9 mouse cellular contexts compared by ENCODE assay signal in the genomic region with DNA sequence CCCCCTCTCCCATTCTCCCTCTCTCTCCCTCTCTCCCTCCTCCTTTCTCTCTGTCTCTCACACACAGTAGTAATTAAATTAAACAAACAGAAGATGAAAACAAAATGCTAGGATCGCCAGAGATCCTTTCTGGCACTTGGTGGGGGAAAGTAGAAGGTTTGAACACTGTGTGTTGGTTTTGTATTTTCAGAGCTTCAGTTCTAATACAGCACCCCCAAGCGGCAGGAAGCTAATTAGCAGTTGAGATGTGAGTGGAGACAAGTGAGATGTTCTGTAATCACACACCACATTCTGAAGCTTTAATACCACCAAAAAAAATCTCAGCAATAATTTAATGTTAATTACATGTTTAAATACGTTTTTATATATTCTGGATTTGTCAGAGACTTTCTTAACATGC. TPM values are rescaled to one million over a fixed set of nuclear protein-coding genes. Genes with fewer than 3 reads are reported as not detected.
DNase-seq lines count a peak whose midpoint lies in the region; ATAC-seq and TF ChIP-seq lines count a peak whose summit lies in the region.
"Had no signal": no experiment of that assay in that cellular context is flagged by ENCODE, and none has a peak within 500 bp of the region (broad histone marks: within the 10 kb centered on the region; RNA-seq: fewer than 3 reads in every experiment).

No protein-coding gene starts in this region.

- H3K9ac ChIP-seq in forebrain, embryonic 14.5 days (ENCODE audit: low read length), result no peak overlapping the region
- no peak overlapping the region for H3K9ac ChIP-seq in forebrain, embryonic 15.5 days (replicated peaks)
- no peak overlapping the region for H3K9ac ChIP-seq in liver, embryonic 11.5 days (ENCODE audit: low read depth, low read length)
- H3K9ac ChIP-seq: lung, embryonic 15.5 days had no signal

- TF ChIP-seq CTCF in Patski (IDR thresholded peaks at IDR 0.05), result peak; percentile 51

- peaks cover 47% of the 10 kb centered on the region for H3K36me3 ChIP-seq in forebrain, embryonic 14.5 days (ENCODE audit: control insufficient read depth, insufficient read depth, low read length)
- peaks cover 30% of the 10 kb centered on the region for H3K36me3 ChIP-seq in forebrain, embryonic 15.5 days
- peaks cover 7% of the 10 kb centered on the region; the same call in 1 of the 2 replicates for H3K36me3 ChIP-seq in liver, embryonic 11.5 days (ENCODE audit: control insufficient read depth, insufficient read depth, low read length)

- H3K9me3 ChIP-seq in forebrain, embryonic 14.5 days (replicated peaks; ENCODE audit: control insufficient read depth, low read length), result no peaks in the 10 kb centered on the region
- H3K9me3 ChIP-seq in forebrain, embryonic 15.5 days, result no peaks in the 10 kb centered on the region
- H3K9me3 ChIP-seq in liver, embryonic 11.5 days (ENCODE audit: control insufficient read depth, low read length), result no peaks in the 10 kb centered on the region
- H3K9me3 ChIP-seq: lung, embryonic 15.5 days had no signal

- POLR2A ChIA-PET in Patski (lab: Charles Lee), result no interaction called here

- CTCF ChIA-PET in Patski (lab: Charles Lee), result interaction anchor here (1.2 to 2.6 kb wide), 4 partner anchors 9 to 20 kb away, joined by 3 to 8 read pairs (median 4); no protein-coding TSS in a partner anchor

- no peak for ATAC-seq in forebrain, embryonic 14.5 days
- ATAC-seq in forebrain, embryonic 15.5 days (replicated peaks), result no peak
- ATAC-seq in liver, embryonic 11.5 days (replicated peaks; ENCODE audit: low FRiP score), result no peak
- no peak for ATAC-seq in Patski
- peak; percentile 35 for ATAC-seq in megakaryocyte progenitor cell, adult 5-6 weeks (replicated peaks; ENCODE audit: poor library complexity)

- no peaks in the 10 kb centered on the region for H3K27me3 ChIP-seq in forebrain, embryonic 14.5 days (replicated peaks; ENCODE audit: control insufficient read depth, insufficient read depth, low read length)
- H3K27me3 ChIP-seq in forebrain, embryonic 15.5 days, result no peaks in the 10 kb centered on the region
- H3K27me3 ChIP-seq in liver, embryonic 11.5 days (replicated peaks; ENCODE audit: control insufficient read depth, insufficient read depth, low read length), result no peaks in the 10 kb centered on the region
- H3K27me3 ChIP-seq in Patski, result no peaks in the 10 kb centered on the region
- H3K27me3 ChIP-seq: lung, embryonic 15.5 days had no signal

- intact Hi-C loops in heart, postnatal 14 days (cut with DNase I), result loop anchor here (5.0 kb wide), 1 partner anchor 83 kb away; a partner anchor contains a TSS

- peak; percentile 69 for DNase-seq in forebrain, embryonic 14.5 days (ENCODE audit: low spot score)
- DNase-seq in liver (peak; percentile 29), Patski (ENCODE audit: low read depth, low spot score) (no peak)
- DNase-seq in liver, embryonic 11.5 days (ENCODE audit: low spot score), result no peak
- DNase-seq in heart, postnatal 14 days, result peak; percentile 36 to 64
- no peak for DNase-seq in frontal cortex, postnatal 25 days (ENCODE audit: low spot score in 2 of 2)

- H3K4me3 ChIP-seq in forebrain, embryonic 14.5 days (ENCODE audit: low read depth, low read length), result no peak overlapping the region
- no peak overlapping the region for H3K4me3 ChIP-seq in forebrain, embryonic 15.5 days
- no peak overlapping the region for H3K4me3 ChIP-seq in liver, embryonic 11.5 days (ENCODE audit: low read depth, low read length)
- H3K4me3 ChIP-seq: lung, embryonic 15.5 days had no signal

- H3K4me2 ChIP-seq in forebrain, embryonic 14.5 days (ENCODE audit: low read length), result no peak overlapping the region
- no peak overlapping the region for H3K4me2 ChIP-seq in forebrain, embryonic 15.5 days (replicated peaks)
- no peak overlapping the region for H3K4me2 ChIP-seq in liver, embryonic 11.5 days
- H3K4me2 ChIP-seq: lung, embryonic 15.5 days had no signal

- no peak overlapping the region for H3K27ac ChIP-seq in forebrain, embryonic 14.5 days (ENCODE audit: low read depth, low read length)
- H3K27ac ChIP-seq in forebrain, embryonic 15.5 days (replicated peaks), result no peak overlapping the region
- H3K27ac ChIP-seq in liver, embryonic 11.5 days (ENCODE audit: low read depth, low read length), result no peak overlapping the region
- H3K27ac ChIP-seq: lung, embryonic 15.5 days had no signal

- no peaks in the 10 kb centered on the region for H3K4me1 ChIP-seq in forebrain, embryonic 14.5 days (ENCODE audit: control insufficient read depth, insufficient read depth, low read length)
- H3K4me1 ChIP-seq in forebrain, embryonic 15.5 days, result peaks cover 9% of the 10 kb centered on the region; the same call in 1 of the 2 replicates
- no peaks in the 10 kb centered on the region for H3K4me1 ChIP-seq in liver, embryonic 11.5 days (replicated peaks; ENCODE audit: control insufficient read depth, insufficient read depth, low read length)
- H3K4me1 ChIP-seq: lung, embryonic 15.5 days had no signal

- in situ Hi-C loops in Patski (cut with MboI; ENCODE audit: low pct_unique_long_range_greater_than_20kb), result no loop called here

- WGBS in forebrain, embryonic 14.5 days, result 28% methylated on average over 3 of the region's 3 CpGs
- WGBS in forebrain, embryonic 15.5 days, result 20% methylated on average over 3 of the region's 3 CpGs
- 8% methylated on average over 3 of the region's 3 CpGs for WGBS in liver, embryonic 11.5 days

RNA-seq across cellular contexts. Expression of a gene that starts 16.0 kb away (rescaled TPM):
- 46.6 and 47.7 TPM in 2 replicates for polyA plus RNA-seq in forebrain, embryonic 14.5 days (2014; fragmentation: Nextera tagmentation; extraction: Ambion mirVana)
- 43.9 and 45.2 TPM in 2 replicates for polyA plus RNA-seq in forebrain, embryonic 15.5 days (2015; fragmentation: Nextera tagmentation; extraction: Ambion mirVana)
- 13.6 and 16.6 TPM in 2 replicates for polyA plus RNA-seq in liver, embryonic 11.5 days (2014; fragmentation: Nextera tagmentation; extraction: Ambion mirVana)
- 28.5 TPM for polyA plus RNA-seq in Patski (2021)
- total RNA-seq in heart, postnatal 14 days (2021), result 10 to 100 TPM; 24.1 to 25.8 TPM
- 55.1 and 62.9 TPM in 2 replicates for total RNA-seq in megakaryocyte progenitor cell, adult 5-6 weeks (2015)
- 59.6 and 68.9 TPM in 2 replicates for total RNA-seq in megakaryocyte progenitor cell, adult 5-6 weeks (2017)

RNA-seq across cellular contexts. Expression of a gene that starts 29.2 kb away (rescaled TPM):
- polyA plus RNA-seq in forebrain, embryonic 14.5 days (2014; fragmentation: Nextera tagmentation; extraction: Ambion mirVana), result 126 and 168 TPM in 2 replicates
- polyA plus RNA-seq in forebrain, embryonic 15.5 days (2015; fragmentation: Nextera tagmentation; extraction: Ambion mirVana), result 228 and 241 TPM in 2 replicates
- 25.0 and 25.8 TPM in 2 replicates for polyA plus RNA-seq in liver, embryonic 11.5 days (2014; fragmentation: Nextera tagmentation; extraction: Ambion mirVana)
- polyA plus RNA-seq in Patski (2021), result 10.6 TPM
- total RNA-seq in heart, postnatal 14 days (2021), result 10 to 100 TPM; 12.5 to 13.1 TPM
- 0.20 TPM in 1 of 2 replicates, not detected in the other for total RNA-seq in megakaryocyte progenitor cell, adult 5-6 weeks (2015)
- total RNA-seq in megakaryocyte progenitor cell, adult 5-6 weeks (2017), result 0.12 and 0.91 TPM in 2 replicates

Comparison
In these comparisons a context has a peak if more than half of its experiments do, and no peak if none do; other contexts are left out.
1. DNase-seq: peak in forebrain, embryonic 14.5 days (single experiment), liver (single experiment) and heart, postnatal 14 days (2 of 2); none in liver, embryonic 11.5 days (single experiment), Patski (single experiment) and frontal cortex, postnatal 25 days (0 of 2).